Mouse (Mus musculus) lung, postnatal 10 days (tissue): ENCODE data around the gene Lrig1.

Experiments used
- DNase-seq: peaks from one replicate; pipeline ENCODE4 v3.0.0; 2021

Gene Lrig1

DNA sequence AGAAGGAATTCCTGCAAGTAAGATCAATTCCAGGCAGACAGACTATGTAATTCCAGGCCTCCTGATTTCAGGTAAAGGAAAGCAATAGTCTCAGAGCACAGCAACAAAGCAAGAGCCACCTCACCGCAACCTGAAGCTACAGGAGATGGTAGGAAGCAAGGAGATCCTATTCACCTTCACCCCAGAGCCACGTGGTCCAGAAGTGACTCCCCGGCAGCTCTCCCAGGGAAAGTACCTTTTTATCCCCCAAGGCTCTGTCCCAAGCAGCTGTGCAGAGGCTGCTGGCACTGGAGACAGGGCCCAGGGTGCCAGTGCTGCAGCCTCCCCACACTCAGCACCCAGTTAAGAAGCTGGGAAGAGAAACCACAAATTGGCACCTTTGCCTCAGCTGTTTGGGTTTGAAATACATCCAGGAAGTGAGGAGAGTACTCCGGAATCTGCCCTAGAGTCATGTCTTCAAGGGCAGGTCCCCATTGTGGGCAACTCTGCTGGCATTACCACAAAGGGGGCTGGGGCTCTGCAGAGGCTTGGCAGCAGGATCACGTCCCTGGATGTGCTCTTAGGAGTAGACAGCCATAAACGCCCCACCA lies 53.6 kb downstream of the Lrig1 start:
- no peak for DNase-seq

DNA sequence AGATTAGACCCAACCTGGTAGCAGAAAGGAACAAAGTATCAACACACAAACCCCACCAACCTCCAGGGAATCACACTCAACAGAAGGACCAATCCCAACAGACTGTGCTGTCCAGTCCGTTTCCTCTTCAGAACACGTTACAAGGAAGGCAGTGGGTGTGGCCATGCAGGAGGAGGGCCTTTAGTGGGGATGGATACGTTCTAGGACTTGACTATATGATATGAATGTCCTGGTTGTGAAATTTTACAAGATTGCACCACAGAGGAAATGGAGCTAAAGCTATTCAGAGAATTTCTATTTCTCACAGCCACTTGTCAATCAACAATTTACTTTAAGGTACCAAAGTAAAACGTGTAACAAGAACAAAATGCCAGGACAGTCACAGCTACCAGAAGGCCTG lies 54.2 kb downstream of the Lrig1 start:
- no peak for DNase-seq

DNA sequence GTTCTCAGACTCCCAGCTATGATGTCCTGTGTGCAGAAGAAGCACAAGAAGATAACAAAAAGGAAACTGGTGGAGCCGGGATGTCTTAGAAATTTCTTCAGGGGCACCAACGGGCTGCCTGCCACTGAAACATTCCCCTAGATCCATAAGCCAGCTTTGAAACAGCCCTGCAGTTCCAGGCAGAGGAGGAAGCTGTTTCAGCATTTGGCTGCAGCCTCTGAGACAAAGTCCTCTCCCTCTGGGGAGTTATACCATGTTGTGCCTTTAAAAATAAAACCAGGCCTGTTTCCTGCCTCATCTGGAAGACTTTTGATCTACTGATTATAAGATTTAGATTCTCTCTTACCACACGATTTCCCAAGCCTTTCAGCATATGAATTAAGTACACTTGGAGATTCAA lies 55.3 kb downstream of the Lrig1 start:
- no peak for DNase-seq

DNA sequence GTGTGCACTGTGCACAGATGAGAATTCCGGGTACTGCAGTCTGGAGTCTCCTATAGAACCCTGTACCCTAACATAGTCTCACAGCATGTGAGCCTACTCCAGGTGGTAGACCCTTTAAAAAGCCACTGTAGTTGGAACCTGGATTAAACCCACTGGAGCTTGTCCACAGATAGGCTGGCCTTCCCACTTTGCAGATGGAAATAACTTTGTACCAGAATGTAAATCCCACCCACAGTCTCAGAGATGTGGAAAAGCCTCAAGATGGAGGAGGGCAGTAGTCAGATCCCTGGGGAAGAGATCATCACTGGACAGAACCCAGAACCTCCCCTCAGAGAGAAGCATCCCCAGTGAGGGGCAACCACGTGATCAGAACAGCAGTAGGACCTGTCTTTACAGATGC lies 56.0 kb downstream of the Lrig1 start:
- DNase-seq: no peak

DNA sequence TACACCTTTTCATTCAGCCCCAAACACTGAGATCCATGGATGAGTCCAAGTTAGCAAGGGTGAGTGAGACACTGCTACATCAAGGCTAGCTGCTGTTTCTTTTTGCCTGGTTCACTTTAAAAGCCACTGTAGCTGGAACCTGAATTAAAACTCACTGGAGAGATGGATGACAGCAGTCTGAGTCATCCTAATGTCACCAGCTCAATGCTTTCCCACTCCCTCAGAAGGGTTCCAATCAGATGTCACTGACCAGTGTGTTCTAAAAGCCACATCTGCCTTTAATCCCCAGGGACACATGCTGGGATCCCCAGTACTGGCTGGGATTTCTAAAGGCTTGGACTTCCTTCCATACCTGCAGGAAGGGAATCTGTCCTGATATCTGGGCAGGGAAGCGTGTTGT lies 57.9 kb downstream of the Lrig1 start:
- DNase-seq: no peak

DNA sequence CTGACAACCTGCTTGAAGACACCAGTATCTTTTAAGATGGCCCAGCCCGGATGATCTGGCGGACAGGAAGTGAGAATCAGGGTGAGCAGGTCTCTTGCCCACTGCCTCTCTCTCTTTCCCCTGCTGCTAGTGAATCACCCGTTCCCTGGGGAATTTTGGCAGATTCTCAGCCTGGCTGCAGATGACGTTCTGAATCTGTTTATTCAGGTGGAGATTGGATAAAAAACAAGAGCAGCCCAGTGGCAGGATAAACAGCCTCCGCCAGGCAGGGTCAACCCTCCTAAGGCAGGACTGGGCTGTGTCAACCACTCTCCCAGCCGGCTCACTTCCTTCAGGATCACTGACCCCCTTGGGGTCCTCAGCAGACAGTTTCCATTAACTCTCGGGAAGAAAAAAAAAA lies 59.7 kb downstream of the Lrig1 start:
- peak; percentile 40 for DNase-seq

DNA sequence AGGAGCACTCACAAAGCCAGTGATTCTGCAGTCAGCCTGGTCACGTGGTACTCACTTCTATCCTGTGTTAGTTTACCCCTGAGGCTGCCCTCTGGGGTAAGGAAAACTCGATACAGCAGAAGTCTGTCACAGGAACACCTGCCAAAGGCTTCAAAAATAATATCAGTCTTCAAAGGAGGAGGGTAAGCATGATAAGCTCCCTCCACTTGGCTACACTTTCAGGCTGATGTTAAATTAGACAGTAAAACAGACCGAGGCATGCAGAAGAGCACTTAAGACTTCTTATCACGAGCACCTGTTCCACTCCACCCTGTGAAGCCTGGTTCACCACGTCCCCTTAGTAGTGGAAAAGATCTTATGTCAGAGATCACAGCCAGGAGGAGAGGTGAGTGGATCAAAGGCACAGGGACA lies 62.9 kb downstream of the Lrig1 start:
- DNase-seq: no peak

DNA sequence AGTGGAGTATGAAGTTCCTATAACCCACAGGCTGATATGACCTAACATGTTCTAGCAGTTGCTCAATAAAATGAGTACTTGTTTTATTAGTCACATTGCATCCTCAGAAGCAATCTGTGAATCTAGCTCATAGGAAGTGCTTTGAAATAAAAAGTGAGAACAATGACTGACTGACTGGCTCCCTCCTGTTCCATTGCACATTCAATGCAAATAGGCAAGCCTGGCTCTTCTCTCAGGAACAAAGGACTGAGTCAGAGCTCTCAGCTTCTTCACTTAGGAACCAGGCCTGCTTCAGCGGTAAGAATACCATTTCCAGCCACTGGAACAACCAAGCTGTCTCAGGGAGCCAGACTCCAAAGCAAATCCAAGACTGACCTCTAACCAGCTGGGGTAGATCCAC lies 64.6 kb downstream of the Lrig1 start:
- DNase-seq: no peak

DNA sequence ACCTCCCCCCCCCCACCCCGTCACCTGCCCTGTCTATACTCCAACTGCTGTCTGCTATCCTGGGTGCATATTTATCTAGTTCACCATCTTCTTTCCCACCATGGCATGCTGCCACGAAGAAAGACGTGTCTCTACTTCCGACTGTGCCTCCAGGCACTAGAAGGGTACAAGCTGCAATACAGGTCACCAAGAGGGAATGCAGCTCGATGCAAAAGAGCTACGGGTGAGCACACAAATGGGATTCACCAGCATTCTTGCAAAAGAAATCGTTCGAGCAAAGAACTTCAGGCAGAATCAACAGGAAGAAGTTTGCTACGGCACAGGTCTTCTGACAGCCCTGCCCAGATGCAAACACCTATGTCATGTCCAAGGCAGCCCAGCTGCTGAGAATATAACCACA lies 65.2 kb downstream of the Lrig1 start:
- no peak for DNase-seq

DNA sequence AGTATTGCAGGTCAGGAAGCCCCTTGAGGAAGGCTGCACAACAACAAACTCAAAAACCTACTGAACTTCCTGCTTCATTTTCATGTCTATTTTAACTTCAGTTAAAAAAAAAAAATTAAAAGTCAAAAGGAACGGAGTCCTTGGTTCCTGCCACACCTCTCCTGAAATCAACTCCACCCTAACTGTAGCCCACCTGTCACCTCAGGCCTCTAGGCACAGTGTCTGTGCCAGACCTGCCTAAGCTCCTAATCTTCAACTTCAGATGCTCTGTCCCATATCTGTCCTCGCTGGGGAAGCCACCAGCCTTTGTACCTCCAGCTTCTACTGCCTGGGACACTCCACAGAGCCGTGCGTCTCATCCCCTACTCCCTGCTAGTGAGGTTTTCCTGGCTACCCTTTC lies 65.7 kb downstream of the Lrig1 start:
- no peak for DNase-seq

DNA sequence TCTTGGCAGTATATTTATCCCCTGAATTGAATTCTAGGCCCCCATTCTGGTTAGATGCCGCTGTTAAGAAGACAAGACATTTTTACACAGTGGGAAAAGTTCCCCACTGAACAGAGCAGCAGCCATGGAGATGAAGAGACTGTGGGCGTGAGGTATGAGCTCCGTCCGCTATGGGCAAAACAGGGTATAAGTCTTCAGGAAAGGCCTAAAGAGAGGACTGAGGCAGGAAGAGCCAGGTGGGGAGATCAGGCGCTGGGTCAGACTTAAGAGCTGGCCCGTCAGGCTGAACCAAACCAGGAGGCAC lies 68.2 kb downstream of the Lrig1 start:
- no peak for DNase-seq

DNA sequence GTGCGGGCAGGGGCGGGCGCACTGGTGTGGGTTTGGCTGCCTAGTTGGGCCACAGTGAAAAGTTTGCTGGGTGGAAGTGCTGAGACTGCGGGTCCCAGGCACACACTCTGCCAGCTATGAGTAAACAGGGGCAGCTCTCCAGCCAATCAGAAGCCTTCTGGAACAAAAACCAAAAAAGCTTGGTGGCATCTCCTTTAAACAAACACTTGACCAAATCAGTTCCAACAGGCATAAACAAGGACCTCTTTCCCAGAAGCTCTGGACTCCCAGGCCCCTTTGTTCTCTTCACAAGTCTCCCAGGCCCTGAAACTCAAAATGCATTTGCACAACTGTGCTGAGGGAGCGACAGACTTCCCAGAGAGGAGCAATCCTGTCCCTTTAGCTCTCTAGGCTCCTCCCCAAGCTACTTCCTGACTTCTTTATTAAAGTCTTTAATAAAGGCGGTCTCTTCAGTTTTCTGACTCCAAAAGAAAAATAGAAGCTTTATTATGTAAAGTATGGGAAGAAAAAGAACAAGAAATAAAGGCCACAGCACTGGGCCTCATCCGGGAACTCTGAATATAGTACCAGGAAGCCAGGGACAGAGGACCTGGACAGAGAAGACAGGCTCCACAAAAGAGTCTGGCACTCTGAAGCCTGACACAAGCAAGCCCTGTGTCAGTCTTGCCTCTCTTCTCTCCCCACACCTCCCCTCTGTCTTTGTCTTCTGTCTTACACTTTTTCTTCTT lies 68.7 kb downstream of the Lrig1 start:
- DNase-seq: peak; percentile 72

DNA sequence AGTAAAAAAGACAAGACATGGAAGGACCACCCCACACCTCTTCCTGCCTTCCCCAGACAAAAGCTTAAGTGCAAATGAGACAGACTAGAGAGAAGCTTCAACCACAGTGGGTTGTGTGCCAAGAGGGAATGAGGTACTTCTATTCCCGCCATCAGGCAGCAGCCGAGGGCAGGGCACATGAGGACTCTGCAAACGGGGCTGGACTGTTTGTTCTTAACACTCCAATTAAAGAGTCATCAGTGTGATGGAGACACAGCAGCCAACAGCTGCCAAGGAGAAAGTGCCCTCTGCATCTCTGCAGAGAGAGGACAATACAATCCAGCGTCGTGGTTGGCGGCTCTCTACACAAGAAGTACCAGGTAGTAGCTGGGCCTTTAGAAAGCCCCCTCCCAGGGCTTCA lies 71.2 kb downstream of the Lrig1 start:
- peak; percentile 61 for DNase-seq

DNA sequence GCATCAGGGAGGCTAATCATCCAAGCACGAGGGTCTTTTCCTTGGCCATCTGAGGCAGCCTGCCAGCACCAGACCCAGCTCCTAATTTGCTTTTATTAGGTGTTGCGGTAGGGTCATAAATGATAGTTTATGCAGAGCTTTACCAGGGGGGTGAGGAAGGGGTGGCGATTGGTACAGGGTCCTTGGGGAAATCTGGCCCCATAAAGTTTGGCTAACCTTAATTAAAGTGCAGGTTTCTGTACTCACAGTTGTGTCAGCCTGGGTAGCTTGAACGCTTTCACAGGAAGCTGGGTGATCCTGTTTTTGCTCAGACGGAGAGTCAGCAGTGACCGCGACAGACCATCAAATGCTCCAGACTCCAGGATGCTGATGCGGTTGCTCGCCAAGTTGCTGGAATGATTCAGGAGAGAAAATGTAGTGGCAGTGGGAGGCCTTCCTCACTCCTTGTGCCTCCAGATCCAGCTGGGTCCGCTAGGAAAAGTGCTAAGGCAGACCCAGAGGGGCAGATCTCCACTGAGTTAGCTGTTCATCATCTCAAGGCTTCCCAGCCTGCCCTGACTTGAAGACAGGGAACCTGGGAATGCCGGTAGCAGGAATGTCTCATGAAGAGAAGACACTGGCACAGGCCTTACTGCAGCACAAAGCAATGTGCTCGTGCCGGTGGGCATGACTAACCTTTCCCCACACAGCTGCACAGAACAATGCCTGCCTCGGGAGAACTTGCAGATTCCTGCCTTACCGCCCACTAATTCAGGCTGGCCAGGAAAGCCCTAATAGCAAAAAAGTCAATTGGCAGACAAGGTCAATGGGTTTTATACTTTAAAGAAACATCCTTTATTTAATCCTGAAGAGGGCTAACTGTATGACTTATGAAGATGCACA lies 72.0 kb downstream of the Lrig1 start:
- DNase-seq: no peak

DNA sequence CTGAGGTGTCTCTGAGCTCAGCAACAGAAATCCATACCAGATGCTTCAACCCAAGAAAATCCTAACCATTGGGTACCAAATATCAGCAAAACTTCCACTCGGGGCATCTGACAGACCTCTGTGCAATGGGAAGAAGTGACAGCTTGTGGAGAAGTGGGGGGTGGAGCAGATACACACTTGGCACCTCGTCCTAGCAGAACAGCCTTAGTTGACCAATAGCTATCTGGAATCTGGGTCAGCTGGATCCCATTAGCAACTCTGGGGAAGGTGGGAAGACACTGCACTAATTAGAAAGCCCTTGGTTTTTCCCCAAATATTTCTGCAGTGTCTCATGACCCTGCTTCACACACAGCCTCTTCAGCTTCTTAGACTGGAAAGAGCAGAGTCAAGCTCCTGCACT lies 73.2 kb downstream of the Lrig1 start:
- no peak for DNase-seq

DNA sequence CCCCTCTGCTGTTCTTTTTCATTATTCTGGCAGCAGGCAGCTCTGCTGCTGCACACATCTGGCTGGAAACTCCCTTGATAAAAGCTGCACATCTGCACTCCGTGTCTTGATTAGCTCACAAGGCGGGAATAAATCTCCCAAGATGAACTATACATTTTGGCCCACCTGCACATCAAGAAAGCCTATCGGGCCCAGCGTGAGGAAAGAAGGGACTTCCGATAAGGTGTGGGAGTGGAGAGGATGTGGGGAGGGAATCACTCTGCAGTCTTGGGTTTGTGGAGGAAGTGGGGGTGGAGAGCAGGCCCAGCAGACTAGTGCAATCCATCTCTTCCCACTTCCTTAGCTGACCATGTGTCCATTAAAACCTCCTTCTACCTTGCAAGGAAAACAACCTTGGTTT lies 74.1 kb downstream of the Lrig1 start:
- no peak for DNase-seq

DNA sequence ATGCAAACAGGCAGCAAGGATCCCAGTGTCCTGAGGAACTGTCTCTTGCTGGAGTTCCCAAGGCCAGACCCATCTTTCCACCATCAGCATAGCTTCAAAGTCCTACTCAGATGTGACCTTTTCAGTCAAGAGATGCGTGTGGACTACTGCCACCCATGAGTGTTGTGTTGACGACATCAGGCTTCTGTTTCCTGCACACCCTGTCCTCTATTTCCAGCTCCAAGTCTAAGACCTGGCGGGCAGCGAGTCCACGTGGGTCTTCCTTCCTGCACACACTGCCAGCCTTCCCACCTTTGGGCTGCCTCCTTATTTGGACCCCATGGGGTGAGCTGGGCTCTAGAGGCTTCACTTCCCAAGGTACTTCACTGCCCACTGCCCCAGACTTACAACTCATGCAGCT lies 75.4 kb downstream of the Lrig1 start:
- DNase-seq: no peak

DNA sequence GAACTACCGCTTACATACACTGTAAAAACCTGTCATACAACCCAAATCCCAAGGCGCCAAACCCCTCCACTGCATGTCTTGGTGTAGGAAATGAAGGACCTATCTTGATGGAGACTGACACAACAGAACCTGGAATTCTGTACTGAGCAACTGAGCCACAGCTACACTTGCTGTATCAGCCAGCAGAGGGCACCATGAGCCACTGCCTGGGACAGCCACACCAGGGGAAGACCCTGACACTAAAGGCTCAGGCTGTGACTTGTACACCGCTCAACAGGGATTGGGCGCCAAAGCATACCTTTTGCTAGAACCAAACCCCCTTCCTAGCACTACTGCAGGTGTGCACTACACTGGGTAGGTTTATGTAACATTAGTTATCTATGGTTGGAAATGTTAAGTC lies 77.0 kb downstream of the Lrig1 start:
- peak; percentile 82 for DNase-seq

DNA sequence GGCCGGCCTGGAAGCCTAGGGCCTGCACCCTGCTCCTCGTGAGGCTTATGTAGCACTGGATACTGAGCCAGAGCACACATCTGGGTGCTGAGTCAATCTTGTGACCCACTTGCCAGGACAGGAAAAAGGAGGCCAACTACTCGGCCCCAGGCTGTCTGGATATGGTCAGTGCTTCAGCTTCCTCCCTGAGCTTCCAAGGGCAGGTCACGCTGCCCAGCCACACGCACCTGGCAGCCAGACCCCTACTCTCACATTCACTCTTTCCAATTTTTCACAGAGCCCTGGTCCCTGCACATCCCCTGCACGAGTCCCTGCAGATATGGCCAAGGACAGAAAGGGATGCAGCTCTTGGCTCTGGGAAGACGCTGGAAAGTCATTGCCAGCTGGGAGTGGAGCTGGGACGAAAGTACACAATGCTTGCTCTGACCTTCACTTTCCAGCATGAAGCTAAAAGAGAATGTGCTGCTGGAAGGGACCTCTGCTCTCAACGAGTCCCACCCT lies 79.1 kb downstream of the Lrig1 start:
- DNase-seq: peak; percentile 44

DNA sequence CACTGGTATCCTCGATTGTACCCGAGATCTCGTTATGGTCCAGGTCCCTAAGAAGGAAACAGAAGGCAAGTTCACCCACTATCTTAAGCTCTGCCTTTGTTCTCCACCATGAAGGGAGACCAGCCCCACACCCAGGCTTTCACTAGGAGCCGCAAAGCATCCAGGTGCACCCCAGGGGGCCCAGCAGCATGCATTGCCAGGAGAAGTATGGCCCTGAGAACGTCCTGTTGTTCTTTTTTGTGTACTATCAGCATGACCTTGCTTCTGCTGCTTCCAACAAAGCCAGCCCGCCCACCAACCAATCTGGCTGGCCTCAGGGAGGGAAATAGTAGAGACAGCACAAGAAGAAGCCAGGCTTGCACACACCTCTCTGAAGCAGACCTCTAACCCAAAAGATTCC lies 79.7 kb downstream of the Lrig1 start:
- no peak for DNase-seq

DNA sequence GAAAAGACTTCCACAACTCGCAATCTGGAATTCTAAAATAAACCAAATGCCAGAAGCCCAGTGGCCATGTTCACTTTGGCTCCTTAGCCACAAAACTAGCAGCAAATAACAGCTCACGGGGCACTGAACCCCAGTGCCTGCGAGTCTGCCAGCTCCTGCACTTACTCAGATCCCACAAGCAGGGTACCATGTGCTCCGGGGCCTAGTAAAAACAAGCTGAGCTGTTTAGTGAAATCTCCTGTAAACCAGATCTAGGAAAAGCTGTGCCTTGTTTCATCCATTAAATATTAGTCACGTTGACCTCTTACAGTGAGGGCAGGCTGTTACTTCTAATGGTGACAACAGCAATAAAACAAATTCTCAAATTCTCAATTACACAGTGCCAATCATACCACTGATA lies 81.3 kb downstream of the Lrig1 start:
- DNase-seq: no peak

DNA sequence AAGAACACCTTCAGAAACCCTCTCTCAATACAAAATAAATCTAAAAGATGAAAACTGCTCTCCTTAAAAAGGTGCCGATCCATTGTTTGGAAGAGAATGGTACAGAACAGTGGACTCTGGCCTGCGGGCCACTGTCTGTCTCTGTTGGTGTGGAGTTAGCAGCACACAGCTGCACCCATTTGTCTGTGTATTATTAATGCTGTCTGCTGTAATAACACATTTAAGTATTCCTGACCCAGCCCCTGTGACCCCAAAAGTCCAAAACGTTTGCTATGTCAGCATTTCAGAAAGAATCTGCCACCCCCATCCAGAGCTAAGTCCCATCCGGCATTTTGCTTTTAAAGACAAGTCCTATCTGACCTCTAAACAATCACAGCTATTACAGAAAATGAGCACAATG lies 84.0 kb downstream of the Lrig1 start:
- no peak for DNase-seq

DNA sequence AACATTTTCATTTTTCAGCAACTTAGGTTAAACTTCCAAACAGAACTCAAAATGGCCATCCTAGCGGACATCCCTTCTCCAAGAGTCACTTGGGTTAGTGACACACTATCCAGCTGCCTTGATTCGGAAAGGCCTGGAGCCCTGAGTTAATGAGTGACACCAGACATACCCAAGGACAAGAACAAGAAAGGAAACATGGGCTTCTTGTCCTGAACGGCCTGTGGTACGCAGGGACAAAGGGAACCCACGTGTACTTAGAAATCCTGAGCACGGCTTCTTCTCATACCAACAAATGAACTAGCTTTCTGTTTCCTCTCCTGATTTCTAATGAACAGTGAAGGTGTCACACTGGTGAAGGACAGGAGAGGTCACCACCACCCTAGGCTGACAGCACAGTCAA lies 85.6 kb downstream of the Lrig1 start:
- no peak for DNase-seq

DNA sequence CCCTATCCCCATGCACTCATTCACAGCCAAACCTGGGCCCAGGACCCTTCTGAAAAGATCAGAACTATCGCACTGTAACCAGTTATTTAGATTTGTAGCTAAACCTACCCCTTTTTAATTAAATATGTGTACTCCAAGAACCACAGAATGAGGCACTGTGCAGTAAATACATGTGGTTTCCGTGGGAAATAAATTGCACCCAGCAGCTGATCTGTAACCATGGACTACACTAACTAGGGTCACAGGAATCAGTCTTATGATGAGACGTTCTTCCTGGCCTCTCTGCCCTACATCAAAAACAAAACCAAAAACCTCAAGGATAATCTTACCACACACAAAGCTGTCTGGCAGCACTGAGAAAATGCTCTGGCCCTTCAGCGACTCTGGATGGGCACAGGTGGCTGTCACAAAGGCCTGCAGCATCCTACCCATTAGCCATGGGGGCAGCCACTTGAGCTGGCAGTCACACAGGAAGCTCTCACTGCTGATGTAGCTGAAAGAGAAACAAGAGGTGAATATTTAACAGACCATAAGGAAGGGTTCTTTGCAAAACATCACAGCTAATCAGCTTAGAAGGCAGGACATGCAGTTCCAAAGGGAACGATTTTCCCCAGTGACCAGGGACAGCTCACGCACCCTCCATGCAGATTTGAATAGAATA lies 86.6 kb downstream of the Lrig1 start:
- no peak for DNase-seq
